Mouse (Mus musculus): ENCODE measurements around the gene Zfp607b.

- TF ChIP-seq POLR2A (IDR thresholded peaks at IDR 0.05; ENCODE audit: borderline replicate concordance, insufficient read depth, low read length) (no peak), CTCF (IDR thresholded peaks at IDR 0.05; ENCODE audit: borderline replicate concordance, insufficient read depth, low read depth, low read length) (no peak)
Measured at GRCm38 (mm10) chr7:27673575-27674131, 15.5 kb upstream of the Zfp607b start.
